Mouse (Mus musculus): Measurements from ENCODE around the gene Ube2l6.
A peak's percentile ranks its signal among the peaks of the same experiment; 100 is the strongest.

Ube2l6 gene

DNA sequence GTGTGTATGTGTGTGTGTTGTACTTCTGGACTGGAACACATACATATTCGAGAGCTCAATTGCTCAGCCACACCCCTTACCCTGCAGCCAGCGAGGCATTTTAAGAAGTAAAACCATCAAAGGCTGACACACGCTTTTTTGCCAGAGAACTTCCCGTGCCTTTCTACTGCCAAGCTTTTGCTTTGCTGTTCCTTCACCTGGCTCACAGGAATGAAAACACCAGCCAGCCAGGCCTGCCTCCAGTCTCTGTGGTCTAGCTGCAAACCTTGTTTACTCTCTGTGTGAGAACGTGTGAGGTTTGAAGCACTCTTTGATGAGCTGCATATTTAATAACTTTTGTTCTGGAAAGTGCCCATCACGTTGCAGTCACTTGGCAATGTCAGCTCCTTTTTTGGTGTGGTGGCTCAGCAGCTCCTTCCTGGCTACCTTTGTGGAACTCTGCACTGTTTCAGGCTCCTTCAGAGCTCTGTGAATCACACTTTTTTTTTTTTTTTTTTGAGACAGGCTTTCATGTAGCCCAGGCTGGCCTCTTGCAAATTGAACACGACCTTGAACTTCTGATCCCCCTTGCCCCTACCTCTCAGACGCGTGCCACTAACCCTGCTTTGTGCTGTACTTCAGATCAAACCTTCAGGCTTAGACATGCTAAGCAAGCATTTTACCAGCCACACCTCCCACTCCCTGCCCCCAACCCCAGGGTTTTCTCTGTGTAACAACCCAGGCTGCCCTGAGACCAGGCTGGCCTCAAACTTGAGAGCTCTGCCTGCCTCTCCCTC, 39.4 kb downstream of the Ube2l6 start:
- DNase-seq (ENCODE audit: low read depth, low spot score) = no peak

DNA sequence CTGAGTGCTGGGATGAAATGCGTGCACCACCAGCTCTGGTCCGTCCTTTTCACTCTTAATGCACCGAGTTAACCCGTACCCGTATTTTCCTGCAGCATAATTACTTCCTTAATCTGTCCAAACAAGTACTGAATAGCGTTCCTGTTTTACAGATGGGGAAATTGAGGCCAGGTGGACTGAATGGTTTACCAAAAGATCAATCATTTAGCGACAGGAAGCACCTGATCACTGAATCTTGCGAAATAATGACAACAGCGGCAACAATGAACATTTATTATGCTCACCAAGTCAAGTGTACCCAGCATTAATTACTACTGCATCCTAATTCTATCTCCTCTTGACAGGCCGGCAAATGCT, 39.9 kb downstream of the Ube2l6 start, which contains the start of gene Slc43a1:
Gene Slc43a1 (plus strand): TSS at position 258 of the 357 bp plus-strand sequence.
- no peak for DNase-seq (ENCODE audit: low read depth, low spot score)

DNA sequence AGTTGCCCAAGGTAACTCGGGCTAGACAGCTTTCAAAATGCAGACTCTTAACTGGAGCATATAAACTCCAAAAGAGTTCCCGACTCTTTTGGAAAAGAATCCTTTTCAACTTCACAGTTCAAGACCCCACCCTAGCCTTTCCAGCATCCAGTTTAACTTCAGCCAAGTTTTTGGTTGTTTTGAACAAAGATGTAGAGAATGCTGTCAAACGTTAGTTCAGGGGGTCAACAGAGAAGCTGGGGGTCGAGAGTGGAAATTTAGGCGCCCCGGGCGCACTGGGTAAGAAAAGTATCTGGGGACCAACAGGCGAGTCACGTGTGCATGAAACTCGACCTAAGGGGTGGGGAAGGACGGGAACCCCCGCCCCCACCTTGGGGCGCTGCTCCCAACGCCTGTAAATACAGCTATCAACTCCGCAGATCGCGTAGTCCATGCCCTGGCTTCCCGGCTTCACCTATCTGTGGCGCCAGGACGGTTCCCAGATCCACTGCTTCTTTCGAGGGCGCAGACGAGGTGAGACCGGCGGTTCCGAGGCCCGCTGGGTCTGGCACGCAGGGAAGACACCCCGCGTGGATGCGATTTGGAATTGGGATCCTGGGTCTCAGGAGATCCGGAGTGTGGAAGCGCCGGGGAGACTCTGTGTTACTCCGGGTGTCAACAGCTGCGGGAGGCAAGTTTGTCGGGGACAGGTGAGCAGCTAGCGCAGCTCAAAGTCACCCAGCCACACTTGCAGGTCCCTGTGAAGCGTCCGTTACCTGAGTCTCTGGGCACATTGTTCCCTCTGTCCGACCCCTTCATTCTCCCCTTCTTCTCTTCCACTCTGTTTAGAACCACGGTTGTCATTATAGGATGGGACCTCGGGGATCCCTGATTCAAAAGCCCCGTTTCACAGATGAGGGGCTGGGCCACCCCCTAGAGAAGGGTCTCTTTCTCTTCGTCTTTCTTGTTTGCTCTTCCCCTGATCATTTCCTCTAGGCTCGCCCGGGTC, 40.7 kb downstream of the Ube2l6 start:
- no peak for DNase-seq (ENCODE audit: low read depth, low spot score)

DNA sequence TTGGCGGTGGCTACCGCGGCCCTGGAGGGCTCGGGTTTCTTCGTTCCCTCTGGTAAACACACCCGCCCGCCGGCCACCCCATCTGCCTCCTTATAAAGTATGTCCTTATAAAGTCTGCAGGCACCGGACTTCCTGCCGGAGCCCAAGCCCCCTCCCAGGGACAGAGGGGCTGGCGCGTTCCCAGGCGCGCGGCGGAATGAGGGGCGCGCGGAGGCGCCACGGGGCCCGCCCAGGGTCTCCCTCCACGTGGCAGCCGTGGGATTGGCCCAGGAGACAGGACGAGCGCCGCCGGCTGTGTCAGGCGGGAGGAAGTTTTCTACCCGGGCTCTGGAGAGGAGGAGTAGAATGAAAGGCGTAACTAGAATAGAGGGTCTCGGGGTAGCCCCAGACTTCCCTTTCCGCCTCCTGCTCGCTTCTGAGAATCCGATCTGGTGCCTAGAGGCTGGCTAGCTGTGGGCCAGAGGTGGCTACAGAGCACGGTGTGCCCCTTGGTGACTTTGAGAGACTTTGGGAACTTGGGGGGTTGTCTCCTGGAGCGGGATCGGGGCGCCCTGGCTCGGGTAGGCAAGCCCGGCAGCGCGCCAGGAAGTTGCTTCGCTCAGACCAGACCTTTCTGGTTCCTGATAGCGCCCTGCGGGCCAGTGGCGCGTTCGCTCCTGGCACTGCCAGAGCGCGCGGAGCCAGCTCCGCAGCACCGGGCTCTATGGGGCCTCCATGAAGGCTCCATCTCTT, 41.6 kb downstream of the Ube2l6 start:
- DNase-seq (ENCODE audit: low read depth, low spot score) = peak; percentile 74

DNA sequence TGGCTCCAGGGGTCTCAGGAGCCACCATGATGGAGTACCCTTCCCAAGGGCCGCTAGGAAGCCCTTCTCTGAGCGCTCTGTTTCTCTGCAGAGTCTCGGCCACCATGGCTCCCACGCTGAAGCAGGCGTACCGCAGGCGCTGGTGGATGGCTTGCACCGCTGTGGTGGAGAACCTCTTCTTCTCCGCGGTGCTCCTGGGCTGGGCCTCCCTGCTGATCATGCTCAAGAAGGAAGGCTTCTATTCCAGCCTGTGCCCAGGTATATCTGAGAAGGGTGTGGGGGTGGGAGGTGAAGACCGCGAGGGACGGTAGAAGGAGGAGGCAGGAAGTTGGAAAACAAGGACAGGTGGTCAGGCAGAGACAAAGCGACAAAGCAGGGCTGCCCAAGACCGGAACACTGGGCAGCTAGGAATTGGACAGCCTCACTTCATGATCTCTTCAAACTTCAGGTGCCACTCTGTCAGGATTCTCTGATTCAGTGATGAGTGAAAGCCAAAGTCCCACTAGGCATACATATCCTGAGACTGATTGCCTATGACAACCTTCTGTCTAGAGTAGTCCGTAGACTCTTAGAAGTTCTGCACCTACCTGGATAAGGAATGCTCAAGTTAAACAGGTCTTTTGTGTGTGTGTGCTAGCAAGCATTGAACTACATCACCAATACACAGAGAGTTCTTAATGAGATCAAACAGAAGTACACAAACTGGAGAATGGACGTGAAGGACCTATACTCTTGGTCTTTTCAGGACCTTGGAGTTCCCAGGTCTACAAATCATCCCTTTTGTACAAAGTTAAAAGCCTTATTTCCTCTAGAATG, 42.3 kb downstream of the Ube2l6 start:
- DNase-seq (ENCODE audit: low read depth, low spot score) = no peak

DNA sequence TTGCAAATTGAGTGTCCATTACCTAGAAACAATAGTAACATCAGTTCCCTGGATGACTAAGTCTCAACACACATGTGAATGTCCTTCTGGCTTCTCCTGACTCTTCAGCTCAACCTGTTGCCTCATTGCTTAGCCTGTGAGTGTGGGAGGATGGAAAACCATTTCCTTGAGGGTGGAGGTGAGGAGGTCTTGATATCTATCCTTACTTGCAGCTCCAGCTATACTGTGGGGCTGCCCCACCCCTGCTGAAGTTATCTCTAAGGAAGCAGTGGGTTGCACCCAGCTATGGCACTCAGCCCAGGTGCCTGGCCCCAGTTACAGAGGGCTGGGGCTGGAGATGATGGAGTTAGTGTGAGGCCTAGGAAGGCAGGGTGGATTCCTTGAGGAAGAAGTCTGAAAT, 43.3 kb downstream of the Ube2l6 start:
- DNase-seq (ENCODE audit: low read depth, low spot score) = no peak

DNA sequence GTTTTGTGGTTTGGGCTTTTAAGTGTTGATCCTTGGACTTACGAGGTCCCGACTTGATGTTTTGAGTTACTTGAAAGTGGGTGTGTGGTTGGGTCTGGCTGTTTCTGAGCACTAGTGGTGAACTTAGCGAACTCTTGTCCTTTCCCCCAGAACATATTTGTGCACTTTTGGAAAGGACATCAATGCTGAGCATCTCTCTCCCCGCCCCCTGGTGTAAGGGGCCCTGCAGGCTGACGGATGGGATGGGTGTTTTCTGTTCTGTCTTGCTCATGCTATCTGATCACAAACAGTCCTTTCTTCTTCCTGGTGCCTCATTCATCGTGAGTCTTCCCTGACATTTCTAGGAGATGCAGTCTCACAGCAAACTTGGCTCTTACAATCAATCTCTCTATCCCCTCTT, 45.0 kb downstream of the Ube2l6 start:
- DNase-seq (ENCODE audit: low read depth, low spot score) = no peak

DNA sequence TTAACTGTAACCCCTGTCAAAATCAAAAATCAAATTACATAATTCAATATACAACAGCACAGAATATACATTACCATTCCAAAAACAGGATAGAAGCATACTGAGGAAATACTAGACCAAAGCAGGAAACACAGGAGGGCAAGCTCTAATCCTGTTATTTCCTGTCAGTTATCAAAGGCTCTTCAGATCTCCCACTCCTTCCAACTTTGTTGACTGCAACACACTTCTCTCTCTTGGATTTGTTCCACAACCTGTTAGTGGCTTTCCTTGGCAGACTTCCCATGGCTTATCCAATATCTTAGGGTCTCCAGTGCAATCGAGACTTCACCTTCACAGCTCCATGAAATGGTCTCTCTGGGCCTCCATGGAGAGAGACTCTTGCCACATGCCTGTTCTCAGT, 46.6 kb downstream of the Ube2l6 start:
- DNase-seq (ENCODE audit: low read depth, low spot score) = no peak

DNA sequence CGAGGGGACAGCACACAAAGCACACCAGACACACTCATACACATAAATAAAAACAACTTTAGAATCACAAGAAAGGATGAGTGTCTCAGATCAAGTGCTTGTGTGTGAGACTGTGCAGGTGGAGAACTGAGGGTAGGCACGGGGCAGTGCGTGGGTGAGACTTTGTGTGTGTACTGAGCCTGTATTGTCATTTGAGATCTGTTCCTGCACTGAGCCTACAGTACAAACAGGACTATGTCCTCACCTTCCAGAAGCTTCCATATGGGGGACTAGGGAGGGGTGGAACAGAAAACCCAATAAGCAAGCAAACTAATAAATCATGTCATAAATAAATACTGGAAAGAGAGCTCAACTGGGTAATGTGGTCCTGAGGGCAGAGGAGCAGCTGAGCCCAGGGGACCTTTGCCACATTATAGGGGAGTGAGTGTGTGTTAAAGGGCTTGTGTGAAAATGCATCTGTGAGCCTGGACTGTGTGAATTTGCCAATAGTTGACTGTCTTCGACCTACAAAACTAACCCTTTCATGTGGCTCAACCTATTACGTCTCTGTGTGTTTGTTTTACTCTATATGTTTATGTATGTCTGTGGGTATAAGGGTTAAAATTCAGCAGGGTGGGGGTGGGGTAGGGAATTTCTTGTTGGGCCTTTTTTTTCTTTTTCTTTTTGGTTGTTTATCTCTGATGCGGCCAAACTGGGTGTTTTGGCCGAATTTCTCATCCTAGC, 51.9 kb downstream of the Ube2l6 start:
- no peak for DNase-seq (ENCODE audit: low read depth, low spot score)

DNA sequence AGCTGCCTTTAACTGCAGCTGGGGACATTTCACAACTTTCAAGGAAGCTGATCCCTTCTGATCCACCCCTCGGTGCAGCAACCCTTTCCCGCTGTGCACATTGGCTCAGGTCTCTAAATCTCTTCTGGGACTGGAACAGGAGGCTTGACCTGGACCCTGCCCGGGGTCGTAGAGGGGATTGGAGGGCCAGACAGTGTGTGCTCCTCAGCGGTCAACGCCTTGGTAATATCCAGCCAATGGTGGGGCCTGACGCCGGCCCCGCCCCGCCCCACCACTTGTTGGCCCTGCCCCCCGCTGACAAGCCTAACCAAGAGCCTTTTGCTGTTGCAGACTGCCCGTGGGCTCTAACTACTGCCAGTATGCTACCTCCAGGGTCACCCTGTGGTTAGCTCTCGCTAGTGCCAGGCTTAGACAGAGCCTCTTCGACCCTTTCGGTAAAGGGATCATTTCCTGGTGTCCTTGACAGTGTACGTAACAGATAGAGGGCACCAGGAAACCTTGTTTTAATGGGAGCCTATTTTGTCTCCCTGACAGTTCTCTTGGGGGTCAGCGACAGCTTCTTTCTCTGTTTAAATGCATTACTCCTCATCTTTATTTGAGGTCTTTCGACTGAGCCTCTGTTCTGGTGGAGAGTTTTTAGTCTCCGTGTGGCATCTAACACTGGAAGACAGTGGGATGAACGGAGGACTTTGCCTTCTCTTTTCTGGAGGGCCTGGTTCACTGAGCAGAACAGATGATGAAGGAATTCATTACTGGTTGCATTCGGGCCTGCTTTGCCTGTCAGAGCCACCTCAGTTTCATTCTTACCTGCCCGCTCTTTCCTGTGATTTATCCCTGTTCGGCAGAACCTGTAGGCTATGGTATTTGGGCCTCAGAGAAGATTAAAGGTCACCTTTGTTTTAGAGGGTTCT, 52.8 kb downstream of the Ube2l6 start:
- no peak for DNase-seq (ENCODE audit: low read depth, low spot score)

DNA sequence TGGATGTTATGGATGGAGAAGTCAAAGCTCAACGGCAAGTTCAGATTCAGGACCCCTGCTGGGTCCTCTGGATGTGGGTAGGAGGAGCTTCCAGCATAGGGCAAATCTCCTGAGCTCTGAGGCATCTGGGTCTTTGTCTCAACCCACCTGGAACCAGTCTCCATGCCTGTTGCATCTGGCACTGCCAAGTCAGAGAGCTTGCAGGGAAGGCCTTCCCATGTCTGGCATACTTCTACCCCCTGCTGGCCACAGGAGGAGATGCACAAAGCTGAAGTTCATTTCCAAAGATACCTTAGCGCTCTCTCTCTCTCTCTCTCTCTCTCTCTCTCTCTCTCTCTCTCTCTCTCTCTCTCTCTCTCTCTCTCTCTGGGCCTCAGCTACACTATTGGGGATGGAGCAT, 57.1 kb downstream of the Ube2l6 start:
- DNase-seq (ENCODE audit: low read depth, low spot score) = no peak

DNA sequence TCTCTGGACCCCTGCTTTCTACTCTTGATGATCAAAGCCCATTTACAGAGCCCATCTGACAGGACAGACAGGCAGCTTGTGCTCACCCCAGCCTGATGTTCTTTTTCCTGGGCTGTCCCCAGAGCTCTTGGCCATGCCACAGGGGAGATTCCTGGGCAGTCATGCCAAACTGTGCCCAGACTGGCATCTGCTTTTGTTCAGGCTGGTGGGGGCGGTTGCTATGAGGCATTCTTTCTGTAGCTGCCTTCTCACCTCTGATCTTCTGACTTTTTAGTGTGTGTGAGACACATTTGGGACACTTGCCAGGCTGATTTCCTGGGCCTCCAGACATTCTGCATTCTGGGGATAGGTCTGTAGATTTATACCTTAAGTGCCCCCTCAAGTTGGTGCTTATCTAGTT, 59.9 kb downstream of the Ube2l6 start:
- DNase-seq (ENCODE audit: low read depth, low spot score) = no peak

Data from embryo, embryonic 11.5 days (tissue).